In the genomic region with DNA sequence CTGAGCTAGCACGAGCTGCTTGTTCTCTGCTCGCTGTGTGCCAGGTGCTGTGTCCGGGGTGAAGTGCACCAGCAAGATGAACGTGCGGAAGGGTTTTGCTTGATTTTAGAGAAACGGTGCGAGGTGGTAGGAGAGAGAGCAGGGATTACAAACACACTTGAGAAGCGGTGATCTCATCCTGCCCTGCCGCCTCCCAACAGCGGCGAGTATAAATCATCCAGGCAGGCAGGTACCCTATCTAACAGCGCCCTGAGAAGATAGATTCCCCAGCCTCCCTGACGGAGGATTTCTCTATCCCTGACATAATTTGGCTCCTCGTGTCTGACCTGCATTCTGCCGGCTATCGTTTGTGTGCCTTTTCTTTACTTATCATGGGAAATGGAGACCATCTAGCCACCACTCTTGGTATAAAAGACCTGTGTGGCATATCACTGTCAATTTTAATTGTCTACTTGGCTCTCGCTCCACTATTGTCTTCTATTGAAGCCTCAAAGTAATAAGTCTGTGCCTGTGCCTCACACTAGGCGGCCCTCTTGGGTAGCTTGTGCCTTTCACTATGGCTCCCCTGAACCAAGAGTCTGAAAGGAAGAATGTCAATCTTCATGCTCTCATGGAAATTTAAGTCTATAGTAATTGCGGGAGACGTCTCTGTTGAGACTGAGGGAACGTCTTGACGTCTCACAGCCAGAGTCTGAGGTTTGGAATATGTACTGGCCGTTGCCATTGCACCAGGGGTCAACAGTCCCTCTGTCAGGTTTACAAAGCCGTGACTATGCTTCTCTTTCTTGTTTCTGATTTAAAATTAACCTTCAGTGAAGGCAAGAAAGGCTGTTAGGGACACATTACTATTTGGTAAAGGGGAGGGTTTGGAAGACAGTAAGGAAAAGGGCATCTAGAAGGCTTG, we compare ENCODE assay signal across 20 mouse cellular contexts.
DNase-seq lines count a peak whose midpoint lies in the region; ATAC-seq and TF ChIP-seq lines count a peak whose summit lies in the region.
"Had no signal": no experiment of that assay in that cellular context is flagged by ENCODE, and none has a peak within 500 bp of the region (broad histone marks: within the 10 kb centered on the region; RNA-seq: fewer than 3 reads in every experiment).

No protein-coding gene starts in this region.

- H3K4me3 ChIP-seq in forebrain, postnatal 0 days (ENCODE audit: low read depth, low read length), result no peak overlapping the region
- H3K4me3 ChIP-seq in forebrain, embryonic 12.5 days (replicated peaks), result no peak overlapping the region
- no peak overlapping the region for H3K4me3 ChIP-seq in kidney, embryonic 16.5 days (ENCODE audit: low read length)
- no peak overlapping the region for H3K4me3 ChIP-seq in hindbrain, embryonic 12.5 days
- H3K4me3 ChIP-seq: embryonic facial prominence, embryonic 13.5 days; heart, embryonic 12.5 days; limb, embryonic 13.5 days; liver, embryonic 15.5 days; megakaryocyte, embryonic 14.5 days; stomach, embryonic 15.5 days had no signal

- H3K27ac ChIP-seq in forebrain, postnatal 0 days (ENCODE audit: low read depth, low read length), result no peak overlapping the region
- H3K27ac ChIP-seq in forebrain, embryonic 12.5 days, result no peak overlapping the region
- H3K27ac ChIP-seq in kidney, embryonic 16.5 days (ENCODE audit: low read length), result no peak overlapping the region
- 0 out of 2 replicates have a peak overlapping the region, but pooled peaks have one; percentile 12 for H3K27ac ChIP-seq in hindbrain, embryonic 12.5 days
- H3K27ac ChIP-seq: embryonic facial prominence, embryonic 13.5 days; limb, embryonic 13.5 days; liver, embryonic 15.5 days; stomach, embryonic 15.5 days had no signal

- no peaks in the 10 kb centered on the region for H3K4me1 ChIP-seq in forebrain, postnatal 0 days (ENCODE audit: insufficient read depth)
- H3K4me1 ChIP-seq in forebrain, embryonic 12.5 days, result no peaks in the 10 kb centered on the region
- H3K4me1 ChIP-seq in kidney, embryonic 16.5 days (ENCODE audit: insufficient read depth, low read length), result no peaks in the 10 kb centered on the region
- no peaks in the 10 kb centered on the region for H3K4me1 ChIP-seq in hindbrain, embryonic 12.5 days
- H3K4me1 ChIP-seq: heart, embryonic 12.5 days; limb, embryonic 13.5 days; liver, embryonic 15.5 days; stomach, embryonic 15.5 days had no signal

- no peak overlapping the region for H3K9ac ChIP-seq in forebrain, postnatal 0 days
- H3K9ac ChIP-seq in forebrain, embryonic 12.5 days, result no peak overlapping the region
- H3K9ac ChIP-seq in kidney, embryonic 16.5 days (replicated peaks; ENCODE audit: low read length), result no peak overlapping the region
- no peak overlapping the region for H3K9ac ChIP-seq in hindbrain, embryonic 12.5 days
- H3K9ac ChIP-seq: embryonic facial prominence, embryonic 13.5 days; heart, embryonic 12.5 days; limb, embryonic 13.5 days; liver, embryonic 15.5 days; stomach, embryonic 15.5 days had no signal

- peak; percentile 35; the same call in 1 of the 2 replicates for ATAC-seq in forebrain, postnatal 0 days
- no peak for ATAC-seq in forebrain, embryonic 12.5 days (ENCODE audit: low FRiP score)
- ATAC-seq in kidney, embryonic 16.5 days (ENCODE audit: low FRiP score, low TSS enrichment), result no peak
- ATAC-seq in hindbrain, embryonic 12.5 days (ENCODE audit: low FRiP score), result peak; percentile 58
- ATAC-seq in inflammation-experienced regulatory T-cells, adult 6 months, result no peak
- ATAC-seq: intestine, embryonic 16.5 days had no signal

- H3K4me2 ChIP-seq in forebrain, postnatal 0 days (ENCODE audit: low read depth), result no peak overlapping the region
- H3K4me2 ChIP-seq in forebrain, embryonic 12.5 days, result no peak overlapping the region
- no peak overlapping the region for H3K4me2 ChIP-seq in kidney, embryonic 16.5 days (replicated peaks; ENCODE audit: low read depth, low read length)
- H3K4me2 ChIP-seq in hindbrain, embryonic 12.5 days (replicated peaks), result no peak overlapping the region
- H3K4me2 ChIP-seq: embryonic facial prominence, embryonic 13.5 days; heart, embryonic 12.5 days; limb, embryonic 13.5 days; liver, embryonic 15.5 days; stomach, embryonic 15.5 days had no signal

- peaks cover 56% of the 10 kb centered on the region for H3K36me3 ChIP-seq in forebrain, postnatal 0 days (ENCODE audit: insufficient read depth)
- peaks cover 81% of the 10 kb centered on the region for H3K36me3 ChIP-seq in forebrain, embryonic 12.5 days (replicated peaks)
- H3K36me3 ChIP-seq in kidney, embryonic 16.5 days (ENCODE audit: insufficient read depth, low read length), result peaks cover 47% of the 10 kb centered on the region
- H3K36me3 ChIP-seq in hindbrain, embryonic 12.5 days, result peaks cover 78% of the 10 kb centered on the region

- H3K9me3 ChIP-seq in forebrain, postnatal 0 days (ENCODE audit: low read length), result no peaks in the 10 kb centered on the region
- H3K9me3 ChIP-seq in forebrain, embryonic 12.5 days, result no peaks in the 10 kb centered on the region
- H3K9me3 ChIP-seq in kidney, embryonic 16.5 days (ENCODE audit: low read length), result no peaks in the 10 kb centered on the region
- no peaks in the 10 kb centered on the region for H3K9me3 ChIP-seq in hindbrain, embryonic 12.5 days (replicated peaks)
- H3K9me3 ChIP-seq: embryonic facial prominence, embryonic 13.5 days; heart, embryonic 12.5 days; limb, embryonic 13.5 days; liver, embryonic 15.5 days; megakaryocyte, embryonic 14.5 days; stomach, embryonic 15.5 days had no signal

- peak; percentile 28 for TF ChIP-seq CTCF in forebrain, postnatal 0 days (IDR thresholded peaks at IDR 0.05; ENCODE audit: low read depth)

- H3K27me3 ChIP-seq in forebrain, postnatal 0 days (ENCODE audit: insufficient read depth, low read length), result no peaks in the 10 kb centered on the region
- no peaks in the 10 kb centered on the region for H3K27me3 ChIP-seq in forebrain, embryonic 12.5 days
- no peaks in the 10 kb centered on the region for H3K27me3 ChIP-seq in kidney, embryonic 16.5 days (ENCODE audit: insufficient read depth, low read length)
- no peaks in the 10 kb centered on the region for H3K27me3 ChIP-seq in hindbrain, embryonic 12.5 days
- H3K27me3 ChIP-seq: embryonic facial prominence, embryonic 13.5 days; heart, embryonic 12.5 days; limb, embryonic 13.5 days; liver, embryonic 15.5 days; megakaryocyte, embryonic 14.5 days; stomach, embryonic 15.5 days had no signal

- DNase-seq in forebrain, postnatal 0 days, result no peak
- peak; percentile 52 for DNase-seq in kidney, adult 9 months
- peak; percentile 5 for DNase-seq in mesoderm, embryonic 11.5 days (ENCODE audit: low read depth, low spot score)
- no peak for DNase-seq in thymus, postnatal 10 days (ENCODE audit: low spot score in 2 of 2)
- DNase-seq: cerebellum, adult 9-11 months; gastrocnemius, postnatal 36 days; lung, postnatal 14 days; right cerebral cortex, postnatal 14 days; thymus, adult 2 months had no signal

- whole genome bisulfite sequencing in forebrain, postnatal 0 days, result 76% methylated on average over 24 of the region's 24 CpGs
- 78% methylated on average over 24 of the region's 24 CpGs for WGBS in forebrain, embryonic 12.5 days
- WGBS in kidney, embryonic 16.5 days, result 77% methylated on average over 24 of the region's 24 CpGs
- WGBS in hindbrain, embryonic 12.5 days, result 76% methylated on average over 24 of the region's 24 CpGs

Comparison
In these comparisons a context has a peak if more than half of its experiments do, and no peak if none do; other contexts are left out.
1. ATAC-seq: peak in forebrain, postnatal 0 days (single experiment) and hindbrain, embryonic 12.5 days (single experiment); none in forebrain, embryonic 12.5 days (single experiment), kidney, embryonic 16.5 days (single experiment) and inflammation-experienced regulatory T-cells, adult 6 months (single experiment).
2. DNase-seq: peak in kidney, adult 9 months (single experiment) and mesoderm, embryonic 11.5 days (single experiment); none in forebrain, postnatal 0 days (single experiment) and thymus, postnatal 10 days (0 of 2).